Mouse (Mus musculus) retina, embryonic 14.5 days (tissue): Measurements from ENCODE around the gene Hcrtr2.
A peak's percentile ranks its signal among the peaks of the same experiment; 100 is the strongest.

Experiments used
- DNase-seq: peaks from one replicate; pipeline ENCODE4 v3.0.0-alpha.2; 2015; ENCODE audit warnings: low spot score

The Hcrtr2 gene

GRCm38 (mm10) chr9:76235945-76236503, 87.6 kb downstream of the Hcrtr2 start:
- DNase-seq = peak; percentile 63

GRCm38 (mm10) chr9:76234899-76235298, 88.8 kb downstream of the Hcrtr2 start:
- DNase-seq = no peak

DNA sequence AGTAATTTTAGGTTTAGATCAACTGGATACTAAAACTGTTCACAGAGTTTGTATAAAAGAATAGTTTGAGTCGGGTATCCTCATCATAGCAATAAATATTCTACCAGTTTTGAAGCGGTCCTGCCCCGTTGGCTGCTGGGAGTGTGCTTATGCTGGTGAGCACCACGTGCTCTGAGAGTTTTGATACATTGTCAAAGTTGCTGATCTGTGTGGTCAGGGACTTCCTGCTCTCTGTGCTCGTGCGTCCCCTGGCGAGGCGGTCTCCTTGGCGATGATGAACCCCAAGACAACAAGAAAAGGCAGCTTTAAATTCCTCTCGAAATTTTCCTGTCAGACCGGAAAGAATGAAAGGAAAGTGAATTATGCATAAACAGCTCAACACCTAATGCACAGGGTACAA, 93.3 kb downstream of the Hcrtr2 start:
- DNase-seq = no peak

DNA sequence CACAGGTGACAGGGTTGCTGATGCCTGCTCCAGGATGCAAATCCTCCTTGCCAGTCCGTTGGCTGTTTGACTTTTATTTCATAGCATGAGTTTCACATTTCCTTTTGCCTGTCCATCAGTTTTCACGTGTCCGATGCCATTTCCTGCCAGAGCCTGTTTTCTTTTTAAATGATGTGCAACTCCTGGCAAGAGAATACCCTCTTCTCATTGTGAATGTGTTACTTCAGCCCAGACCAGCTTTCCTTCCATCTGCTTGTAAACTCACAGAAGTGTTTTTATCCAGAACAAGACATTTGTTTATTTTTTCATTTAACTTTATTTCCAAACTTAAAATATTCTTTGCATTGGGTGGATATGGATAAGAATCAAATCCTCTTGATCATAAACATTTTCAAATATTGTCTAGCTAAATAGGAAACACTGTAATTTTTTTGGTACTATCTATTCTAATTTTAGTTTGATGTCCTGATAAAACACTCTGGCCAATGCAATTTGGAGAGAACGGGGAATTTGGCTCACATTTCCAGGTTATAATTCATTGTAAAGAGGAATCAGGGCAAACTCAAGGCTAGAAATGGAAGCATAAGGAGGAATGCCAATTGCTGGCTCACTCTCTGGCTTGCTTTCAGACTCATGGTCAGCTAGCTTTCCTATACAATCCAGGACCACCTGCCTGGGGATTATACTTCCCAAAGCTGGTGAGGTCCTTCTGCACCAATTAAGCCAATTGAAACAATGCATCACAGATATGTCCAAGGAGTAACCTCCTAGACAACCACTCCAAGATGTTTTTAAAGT, 106.3 kb downstream of the Hcrtr2 start:
- no peak for DNase-seq

DNA sequence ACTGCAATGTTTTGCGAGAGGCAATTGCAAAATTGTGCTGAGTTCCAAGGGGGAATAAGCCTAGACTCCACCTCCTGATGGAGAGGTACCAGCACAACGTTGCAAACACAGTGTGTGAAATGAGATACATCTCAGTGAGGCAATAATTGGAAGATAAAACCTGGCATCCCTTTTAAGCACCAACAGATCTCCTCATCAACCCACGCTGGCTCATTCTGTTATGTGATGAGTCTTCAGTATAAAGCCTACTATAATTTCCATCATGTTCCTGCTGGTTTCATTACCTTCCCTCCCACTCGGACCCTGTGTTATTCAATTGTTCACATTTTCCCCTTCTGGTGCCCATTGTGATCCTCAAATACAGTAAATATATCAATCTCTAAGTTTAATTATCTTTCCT, 109.0 kb downstream of the Hcrtr2 start:
- DNase-seq = no peak

DNA sequence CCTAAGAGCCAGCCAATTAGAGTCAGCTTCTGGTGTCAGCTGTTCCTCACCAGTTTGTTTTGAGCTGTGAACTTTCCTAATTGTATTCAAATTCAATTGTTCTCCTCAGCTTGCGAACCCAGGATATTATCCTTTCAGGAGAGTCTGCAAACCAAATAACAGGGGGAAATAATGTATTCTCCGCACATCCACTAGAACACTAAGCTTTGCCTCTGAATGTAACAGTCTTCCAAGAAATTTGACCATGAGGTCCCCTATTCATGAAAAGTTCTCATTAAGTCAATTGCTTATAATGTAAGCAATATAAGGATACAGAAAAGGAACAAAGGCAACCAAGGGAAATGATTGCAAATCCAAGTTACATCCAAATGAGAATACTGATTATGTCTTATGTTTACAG, 110.1 kb downstream of the Hcrtr2 start, which contains the start of gene Gfral:
Gfral (minus strand) TSS at position 101 of the 400 bp plus-strand sequence.
- DNase-seq = no peak

DNA sequence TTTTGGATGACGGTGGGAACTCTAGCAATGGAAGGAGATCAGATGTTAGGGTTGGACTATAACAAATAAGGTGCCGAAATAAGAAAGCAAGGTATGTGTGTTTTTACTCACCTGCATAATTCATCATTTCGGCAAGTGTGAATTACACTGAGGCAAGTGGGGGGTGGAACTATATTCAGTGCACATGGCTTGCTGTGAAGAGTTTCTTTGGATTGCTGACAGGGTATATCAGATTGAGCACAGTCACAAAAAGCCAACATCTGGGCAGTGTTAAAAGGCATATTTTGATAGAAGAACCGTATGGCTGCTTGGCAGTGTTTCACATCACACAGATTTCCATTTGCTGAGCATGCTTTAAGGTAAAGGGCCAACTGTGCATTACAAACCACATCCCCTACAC, 126.7 kb downstream of the Hcrtr2 start:
- no peak for DNase-seq

GRCm38 (mm10) chr9:76179221-76179620, 144.4 kb downstream of the Hcrtr2 start:
- no peak for DNase-seq
